Mouse (Mus musculus): ENCODE results near the gene Pip4k2a. TPM values are rescaled to one million over a fixed set of nuclear protein-coding genes. Genes with fewer than 3 reads are reported as not detected.

Gene Pip4k2a
- polyA plus RNA-seq, 1 experiment from 2014 or later, result 7.4 TPM

DNA sequence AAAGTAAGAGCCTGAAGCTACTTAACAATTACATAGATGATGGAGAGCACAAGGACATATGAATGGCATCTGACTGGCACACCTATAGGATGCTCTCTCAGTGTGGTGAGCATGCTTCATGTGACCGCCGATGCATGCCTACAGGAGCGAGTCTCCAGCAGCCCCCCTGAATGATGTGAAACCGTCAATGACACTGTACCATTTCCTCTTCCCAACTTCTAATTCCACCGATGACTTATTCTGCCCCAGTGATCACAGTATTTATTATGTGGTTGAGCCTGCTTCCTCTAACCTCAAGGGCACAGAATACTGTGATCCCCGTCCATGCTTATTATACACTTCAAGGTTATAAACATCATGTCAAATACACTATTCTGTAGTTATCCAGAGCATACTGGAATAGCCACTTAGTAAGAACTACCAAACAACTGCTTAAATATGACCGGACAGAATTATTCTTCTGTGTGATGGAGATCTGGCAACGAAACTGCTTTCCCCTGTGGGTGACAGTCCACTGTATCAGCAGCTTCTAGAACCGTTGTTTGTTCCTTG, 74.8 kb downstream of the Pip4k2a start:
- Histone ChIP-seq H3K9me3 (ENCODE audit: control insufficient read depth, low read length) (no peaks in the 10 kb centered on the region), H3K27ac (replicated peaks in 1 of 2; ENCODE audit: control insufficient read depth in 1 of 2, insufficient read depth in 1 of 2, low read depth in 2 of 2, low read length in 2 of 2) (no peak overlapping the region), H3K4me1 (ENCODE audit: control insufficient read depth in 2 of 2, insufficient read depth in 2 of 2, low read length in 2 of 2) (peaks cover 4 to 8% of the 10 kb centered on the region in 2 experiments; a peak in 3 of 4 replicates), H3K27me3 (ENCODE audit: control insufficient read depth, insufficient read depth, low read length) (no peaks in the 10 kb centered on the region), H3K4me3 (ENCODE audit: control insufficient read depth in 1 of 2, insufficient read depth in 1 of 2, low read depth in 1 of 2, low read length in 2 of 2) (no peak overlapping the region), H3K36me3 (ENCODE audit: control insufficient read depth, insufficient read depth, low read length) (no peaks in the 10 kb centered on the region), H3K9ac (ENCODE audit: low read length) (no peak overlapping the region), H3K4me2 (ENCODE audit: low read length) (no peak overlapping the region)
- 86% methylated on average over 9 of the region's 9 CpGs for WGBS
- ATAC-seq (ENCODE audit: insufficient number of reproducible peaks, insufficient read depth, low FRiP score, low read depth), result no peak

DNA sequence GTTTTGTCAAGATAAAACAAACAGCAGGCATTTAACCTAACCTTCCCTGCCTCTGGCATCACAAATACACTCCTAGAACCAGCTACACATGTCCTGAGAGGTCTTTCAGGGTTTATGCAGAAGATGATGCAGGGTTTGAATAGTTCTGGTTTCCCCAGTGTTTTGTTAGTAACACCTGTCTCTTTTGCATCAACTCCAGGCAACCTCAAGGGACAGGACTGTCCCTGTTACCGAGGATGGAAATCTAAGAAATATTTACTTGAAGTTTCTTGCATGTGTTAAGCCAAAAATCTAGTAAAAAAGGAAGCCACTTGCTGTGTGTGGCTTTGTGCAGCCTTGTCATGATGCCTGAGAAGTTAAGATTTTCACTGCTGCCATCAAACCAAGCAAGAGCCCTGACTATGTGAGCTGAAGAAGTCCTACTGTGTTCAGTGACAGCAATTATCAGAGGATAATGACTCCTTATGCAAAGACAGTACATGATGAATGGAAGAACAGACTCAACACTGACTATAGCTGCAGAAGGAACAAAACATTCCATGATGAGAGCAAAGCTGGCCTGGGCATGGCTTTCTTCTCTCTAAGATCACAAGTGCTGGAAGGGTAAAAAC, 76.3 kb downstream of the Pip4k2a start:
- no peak overlapping the region for H3K27ac ChIP-seq (replicated peaks in 1 of 2; ENCODE audit: control insufficient read depth in 1 of 2, insufficient read depth in 1 of 2, low read depth in 2 of 2, low read length in 2 of 2)
- peaks cover 3 to 19% of the 10 kb centered on the region in 2 experiments; a peak in 3 of 4 replicates for H3K4me1 ChIP-seq (ENCODE audit: control insufficient read depth in 2 of 2, insufficient read depth in 2 of 2, low read length in 2 of 2)
- 56% methylated on average over 1 of the region's 1 CpGs for WGBS
- H3K36me3 ChIP-seq (ENCODE audit: control insufficient read depth, insufficient read depth, low read length), result no peaks in the 10 kb centered on the region
- no peak overlapping the region for H3K9ac ChIP-seq (ENCODE audit: low read length)
- H3K27me3 ChIP-seq (ENCODE audit: control insufficient read depth, insufficient read depth, low read length), result no peaks in the 10 kb centered on the region
- H3K9me3 ChIP-seq (ENCODE audit: control insufficient read depth, low read length), result no peaks in the 10 kb centered on the region
- H3K4me3 ChIP-seq (ENCODE audit: control insufficient read depth in 1 of 2, insufficient read depth in 1 of 2, low read depth in 1 of 2, low read length in 2 of 2), result no peak overlapping the region
- ATAC-seq (ENCODE audit: insufficient number of reproducible peaks, insufficient read depth, low FRiP score, low read depth), result no peak
- no peak overlapping the region for H3K4me2 ChIP-seq (ENCODE audit: low read length)

DNA sequence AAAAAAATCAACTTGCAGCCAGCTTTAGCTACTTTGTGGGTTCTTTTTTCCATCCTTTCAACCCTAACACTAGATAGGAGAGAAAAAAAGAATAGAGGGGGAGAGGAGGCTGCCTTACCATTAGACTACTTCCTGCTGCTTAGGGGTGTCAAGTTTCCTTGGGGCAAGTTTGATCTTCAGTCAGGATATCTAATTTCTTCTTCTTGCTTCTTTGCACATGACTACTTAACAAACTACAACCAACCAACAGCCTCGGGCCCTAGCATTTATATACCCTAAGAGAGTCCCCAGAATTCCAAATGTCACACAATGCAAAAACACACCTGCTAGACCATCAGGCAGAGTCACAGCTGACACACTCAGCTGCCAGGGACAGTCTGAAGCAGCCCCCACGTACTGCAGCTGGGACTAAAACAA, 77.5 kb downstream of the Pip4k2a start:
- Histone ChIP-seq H3K4me2 (ENCODE audit: low read length) (no peak overlapping the region), H3K27me3 (ENCODE audit: control insufficient read depth, insufficient read depth, low read length) (no peaks in the 10 kb centered on the region), H3K9ac (ENCODE audit: low read length) (no peak overlapping the region), H3K4me3 (ENCODE audit: control insufficient read depth in 1 of 2, insufficient read depth in 1 of 2, low read depth in 1 of 2, low read length in 2 of 2) (no peak overlapping the region), H3K9me3 (ENCODE audit: control insufficient read depth, low read length) (no peaks in the 10 kb centered on the region), H3K4me1 (ENCODE audit: control insufficient read depth in 2 of 2, insufficient read depth in 2 of 2, low read length in 2 of 2) (peaks cover 3 to 27% of the 10 kb centered on the region in 2 experiments; a peak in 3 of 4 replicates), H3K27ac (replicated peaks in 1 of 2; ENCODE audit: control insufficient read depth in 1 of 2, insufficient read depth in 1 of 2, low read depth in 2 of 2, low read length in 2 of 2) (no peak overlapping the region), H3K36me3 (ENCODE audit: control insufficient read depth, insufficient read depth, low read length) (no peaks in the 10 kb centered on the region)
- 43% methylated on average over 2 of the region's 2 CpGs for WGBS
- ATAC-seq (ENCODE audit: insufficient number of reproducible peaks, insufficient read depth, low FRiP score, low read depth), result no peak

DNA sequence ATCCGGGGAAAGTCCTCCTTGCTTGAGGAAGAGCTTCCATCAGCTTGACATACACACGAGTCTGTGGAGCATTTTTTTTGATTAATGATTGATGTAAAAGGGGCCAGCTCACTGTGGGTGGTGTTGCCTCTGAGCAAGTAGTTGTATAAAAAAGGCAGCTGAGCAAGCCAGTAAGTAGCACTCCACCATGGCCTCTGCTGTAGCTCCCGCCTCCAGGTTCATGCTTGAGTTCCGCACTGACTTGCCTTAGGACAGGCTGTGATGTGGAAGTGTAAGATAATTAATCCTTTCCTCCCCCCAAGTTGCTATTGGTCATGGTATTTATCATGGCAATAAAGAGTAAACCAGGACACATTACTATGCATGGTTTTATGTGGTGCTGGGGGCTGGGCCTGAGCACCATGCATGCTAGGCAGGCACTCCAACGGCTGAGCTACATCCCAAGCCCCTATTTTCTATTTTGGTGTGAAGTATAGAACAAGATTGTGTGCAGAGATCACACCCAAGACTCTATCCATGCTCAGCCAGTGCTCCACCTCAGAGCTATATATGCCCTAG, 78.0 kb downstream of the Pip4k2a start:
- H3K27ac ChIP-seq (replicated peaks in 1 of 2; ENCODE audit: control insufficient read depth in 1 of 2, insufficient read depth in 1 of 2, low read depth in 2 of 2, low read length in 2 of 2), result no peak overlapping the region

DNA sequence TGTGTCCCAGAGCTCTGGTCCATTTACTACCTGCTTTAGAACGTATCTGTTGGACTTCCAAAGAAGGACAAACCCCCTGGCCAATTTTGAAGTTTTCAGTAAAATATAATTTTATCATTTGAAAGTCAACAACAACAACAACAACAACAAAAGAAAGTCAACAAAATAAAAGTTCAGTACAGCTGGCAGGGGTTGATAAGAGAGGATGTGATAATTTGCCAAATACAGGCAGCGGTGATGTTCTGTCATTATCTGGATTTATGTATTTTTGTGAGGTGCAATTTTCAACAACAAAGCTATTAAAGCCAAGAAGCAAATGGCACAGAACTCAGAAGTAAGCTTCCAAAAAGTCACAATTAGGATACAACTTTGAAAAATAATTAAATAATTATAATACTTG, 80.1 kb downstream of the Pip4k2a start:
- Histone ChIP-seq H3K4me1 (ENCODE audit: control insufficient read depth in 2 of 2, insufficient read depth in 2 of 2, low read length in 2 of 2) (peaks cover 0 to 21% of the 10 kb centered on the region in 2 experiments; a peak in 1 of 4 replicates), H3K4me2 (ENCODE audit: low read length) (no peak overlapping the region), H3K9me3 (ENCODE audit: control insufficient read depth, low read length) (no peaks in the 10 kb centered on the region), H3K9ac (ENCODE audit: low read length) (no peak overlapping the region), H3K27ac (replicated peaks in 1 of 2; ENCODE audit: control insufficient read depth in 1 of 2, insufficient read depth in 1 of 2, low read depth in 2 of 2, low read length in 2 of 2) (no peak overlapping the region), H3K4me3 (ENCODE audit: control insufficient read depth in 1 of 2, insufficient read depth in 1 of 2, low read depth in 1 of 2, low read length in 2 of 2) (no peak overlapping the region), H3K27me3 (ENCODE audit: control insufficient read depth, insufficient read depth, low read length) (no peaks in the 10 kb centered on the region), H3K36me3 (ENCODE audit: control insufficient read depth, insufficient read depth, low read length) (no peaks in the 10 kb centered on the region)
- 86% methylated on average over 2 of the region's 2 CpGs for WGBS
- no peak for ATAC-seq (ENCODE audit: insufficient number of reproducible peaks, insufficient read depth, low FRiP score, low read depth)

More for the DNA sequence above, 78.0 kb downstream of the Pip4k2a start:
- Histone ChIP-seq H3K9ac (ENCODE audit: low read length) (no peak overlapping the region), H3K36me3 (ENCODE audit: control insufficient read depth, insufficient read depth, low read length) (no peaks in the 10 kb centered on the region), H3K4me3 (ENCODE audit: control insufficient read depth in 1 of 2, insufficient read depth in 1 of 2, low read depth in 1 of 2, low read length in 2 of 2) (no peak overlapping the region), H3K27me3 (ENCODE audit: control insufficient read depth, insufficient read depth, low read length) (no peaks in the 10 kb centered on the region), H3K9me3 (ENCODE audit: control insufficient read depth, low read length) (no peaks in the 10 kb centered on the region), H3K4me2 (ENCODE audit: low read length) (no peak overlapping the region), H3K4me1 (ENCODE audit: control insufficient read depth in 2 of 2, insufficient read depth in 2 of 2, low read length in 2 of 2) (peaks cover 3 to 29% of the 10 kb centered on the region in 2 experiments; a peak in 3 of 4 replicates)
- 71% methylated on average over 5 of the region's 5 CpGs for WGBS
- no peak for ATAC-seq (ENCODE audit: insufficient number of reproducible peaks, insufficient read depth, low FRiP score, low read depth)

DNA sequence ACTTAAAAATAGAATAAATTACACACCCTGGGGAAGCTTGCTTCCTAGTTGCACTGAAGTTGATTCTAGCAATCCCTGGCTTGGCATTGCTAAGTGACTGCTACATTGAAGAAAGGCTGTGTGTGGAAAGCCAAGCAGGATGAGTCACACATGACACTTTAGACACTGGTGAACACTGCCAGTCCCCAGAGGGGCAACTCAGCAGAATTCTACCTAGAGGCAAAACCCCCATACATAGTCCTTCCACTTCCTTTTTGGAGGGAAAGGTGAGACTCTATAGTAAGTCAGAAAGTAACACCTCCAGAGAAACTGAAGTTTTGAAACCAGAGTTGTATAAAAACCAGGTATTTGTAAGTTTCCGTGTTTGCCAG, 80.6 kb downstream of the Pip4k2a start:
- ATAC-seq (ENCODE audit: insufficient number of reproducible peaks, insufficient read depth, low FRiP score, low read depth), result no peak
- Histone ChIP-seq H3K4me2 (ENCODE audit: low read length) (no peak overlapping the region), H3K4me3 (ENCODE audit: control insufficient read depth in 1 of 2, insufficient read depth in 1 of 2, low read depth in 1 of 2, low read length in 2 of 2) (no peak overlapping the region), H3K27me3 (ENCODE audit: control insufficient read depth, insufficient read depth, low read length) (no peaks in the 10 kb centered on the region), H3K9me3 (ENCODE audit: control insufficient read depth, low read length) (no peaks in the 10 kb centered on the region), H3K9ac (ENCODE audit: low read length) (no peak overlapping the region), H3K4me1 (ENCODE audit: control insufficient read depth in 2 of 2, insufficient read depth in 2 of 2, low read length in 2 of 2) (peaks cover 0 to 21% of the 10 kb centered on the region in 2 experiments; a peak in 1 of 4 replicates), H3K36me3 (ENCODE audit: control insufficient read depth, insufficient read depth, low read length) (no peaks in the 10 kb centered on the region), H3K27ac (replicated peaks in 1 of 2; ENCODE audit: control insufficient read depth in 1 of 2, insufficient read depth in 1 of 2, low read depth in 2 of 2, low read length in 2 of 2) (no peak overlapping the region)
- 74% methylated on average over 1 of the region's 1 CpGs for WGBS

DNA sequence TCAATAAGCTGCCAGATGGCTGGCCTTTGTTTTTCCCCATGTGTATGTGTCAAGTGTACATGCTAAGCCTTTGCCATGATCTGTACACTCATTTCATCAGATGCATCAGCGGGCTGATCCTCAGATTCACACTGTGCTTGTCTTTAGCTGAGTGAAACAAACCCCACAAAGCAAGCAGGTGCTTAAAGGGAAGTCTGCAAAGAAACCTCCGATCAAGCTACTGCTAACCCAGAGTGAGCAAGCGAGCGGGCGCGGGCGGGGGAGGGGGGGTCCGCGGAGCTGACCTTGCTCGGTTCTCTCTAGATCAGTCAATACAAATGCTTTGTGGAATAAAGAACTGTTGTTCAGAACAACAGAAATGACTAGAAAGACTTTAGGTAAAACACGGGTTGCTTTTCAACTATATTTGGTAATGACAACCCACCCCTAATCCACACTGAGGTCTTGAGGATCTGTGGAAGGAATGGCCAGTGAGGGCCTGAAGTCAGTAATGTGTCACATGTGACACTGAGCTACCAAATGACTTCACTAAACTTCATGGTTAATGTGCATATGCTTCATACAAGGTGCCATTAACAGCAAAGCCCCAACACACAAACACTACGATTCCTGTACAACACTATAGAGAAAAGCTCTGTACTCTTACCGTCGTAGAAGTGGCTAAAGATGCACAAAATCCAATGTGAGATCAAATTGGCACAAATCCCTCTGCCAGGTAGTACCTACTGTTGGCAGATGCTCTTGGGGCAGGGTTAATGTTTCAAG, 81.1 kb downstream of the Pip4k2a start:
- Histone ChIP-seq H3K4me1 (ENCODE audit: control insufficient read depth in 2 of 2, insufficient read depth in 2 of 2, low read length in 2 of 2) (peaks cover 0 to 21% of the 10 kb centered on the region in 2 experiments; a peak in 1 of 4 replicates), H3K4me2 (ENCODE audit: low read length) (no peak overlapping the region), H3K9me3 (ENCODE audit: control insufficient read depth, low read length) (no peaks in the 10 kb centered on the region), H3K27ac (replicated peaks in 1 of 2; ENCODE audit: control insufficient read depth in 1 of 2, insufficient read depth in 1 of 2, low read depth in 2 of 2, low read length in 2 of 2) (no peak overlapping the region), H3K36me3 (ENCODE audit: control insufficient read depth, insufficient read depth, low read length) (no peaks in the 10 kb centered on the region), H3K9ac (ENCODE audit: low read length) (no peak overlapping the region), H3K27me3 (ENCODE audit: control insufficient read depth, insufficient read depth, low read length) (no peaks in the 10 kb centered on the region), H3K4me3 (ENCODE audit: control insufficient read depth in 1 of 2, insufficient read depth in 1 of 2, low read depth in 1 of 2, low read length in 2 of 2) (no peak overlapping the region)
- 78% methylated on average over 14 of the region's 14 CpGs for WGBS
- no peak for ATAC-seq (ENCODE audit: insufficient number of reproducible peaks, insufficient read depth, low FRiP score, low read depth)
